9 mouse cellular contexts compared by ENCODE assay signal in genomic region chr10:69252112-69253074, GRCm38 (mm10). TPM values are rescaled to one million over a fixed set of nuclear protein-coding genes. Genes with fewer than 3 reads are reported as not detected.
DNase-seq lines count a peak whose midpoint lies in the region; ATAC-seq and TF ChIP-seq lines count a peak whose summit lies in the region.
"Had no signal": no experiment of that assay in that cellular context is flagged by ENCODE, and none has a peak within 500 bp of the region (broad histone marks: within the 10 kb centered on the region; RNA-seq: fewer than 3 reads in every experiment).

No protein-coding gene starts in this region.

- TF ChIP-seq POLR2A in limb, embryonic 14.5 days (IDR thresholded peaks at IDR 0.05; ENCODE audit: borderline replicate concordance, extremely low read depth, insufficient read depth, insufficient read length), result no peak

- ATAC-seq in forebrain, embryonic 16.5 days, result peak; percentile 26; the same call in 1 of the 2 replicates
- no peak for ATAC-seq in lung, embryonic 14.5 days (ENCODE audit: insufficient read depth)
- no peak for ATAC-seq in limb, embryonic 14.5 days (ENCODE audit: low FRiP score, low read depth)
- ATAC-seq in stomach, embryonic 14.5 days (ENCODE audit: insufficient number of reproducible peaks, insufficient read depth, low FRiP score, low read depth), result no peak
- ATAC-seq in frontal cortex, adult (ENCODE audit: low TSS enrichment), result no peak
- no peak for ATAC-seq in hindbrain, embryonic 11.5 days (ENCODE audit: low FRiP score)

- no peaks in the 10 kb centered on the region for H3K27me3 ChIP-seq in forebrain, embryonic 16.5 days (replicated peaks; ENCODE audit: control insufficient read depth, insufficient read depth, low read length)
- no peaks in the 10 kb centered on the region for H3K27me3 ChIP-seq in forebrain, embryonic 10.5 days (ENCODE audit: poor library complexity, severe bottlenecking)
- H3K27me3 ChIP-seq in lung, embryonic 14.5 days (ENCODE audit: insufficient read depth, low read length), result no peaks in the 10 kb centered on the region
- no peaks in the 10 kb centered on the region for H3K27me3 ChIP-seq in limb, embryonic 14.5 days (ENCODE audit: control insufficient read depth, insufficient read depth, low read length)
- H3K27me3 ChIP-seq in stomach, embryonic 14.5 days (ENCODE audit: control insufficient read depth, insufficient read depth, low read length), result no peaks in the 10 kb centered on the region
- H3K27me3 ChIP-seq in hindbrain, embryonic 11.5 days (ENCODE audit: control insufficient read depth, insufficient read depth, low read length), result no peaks in the 10 kb centered on the region

- H3K4me1 ChIP-seq in forebrain, embryonic 16.5 days (replicated peaks; ENCODE audit: control insufficient read depth, insufficient read depth, low read length), result 0 out of 2 replicates have a peak, but pooled peaks cover 8% of the 10 kb centered on the region
- peaks cover 33% of the 10 kb centered on the region for H3K4me1 ChIP-seq in forebrain, embryonic 10.5 days
- peaks cover 17% of the 10 kb centered on the region for H3K4me1 ChIP-seq in lung, embryonic 14.5 days (ENCODE audit: insufficient read depth)
- H3K4me1 ChIP-seq in limb, embryonic 14.5 days (ENCODE audit: control insufficient read depth, insufficient read depth, low read length), result peaks cover 28% of the 10 kb centered on the region
- H3K4me1 ChIP-seq in stomach, embryonic 14.5 days (ENCODE audit: control insufficient read depth, insufficient read depth, low read length), result peaks cover 34% of the 10 kb centered on the region
- H3K4me1 ChIP-seq in hindbrain, embryonic 11.5 days (replicated peaks; ENCODE audit: control insufficient read depth, insufficient read depth, low read length), result no peaks in the 10 kb centered on the region

- no peak overlapping the region for H3K4me2 ChIP-seq in forebrain, embryonic 16.5 days (ENCODE audit: low read length)
- H3K4me2 ChIP-seq in lung, embryonic 14.5 days, result no peak overlapping the region
- H3K4me2 ChIP-seq in limb, embryonic 14.5 days (replicated peaks; ENCODE audit: low read depth, low read length, severe bottlenecking), result no peak overlapping the region
- no peak overlapping the region for H3K4me2 ChIP-seq in stomach, embryonic 14.5 days (replicated peaks; ENCODE audit: low read depth, low read length)
- H3K4me2 ChIP-seq in hindbrain, embryonic 11.5 days (replicated peaks; ENCODE audit: low read depth, low read length), result no peak overlapping the region

- no peak overlapping the region for H3K9ac ChIP-seq in forebrain, embryonic 16.5 days (replicated peaks; ENCODE audit: low read depth, low read length)
- no peak overlapping the region for H3K9ac ChIP-seq in lung, embryonic 14.5 days
- no peak overlapping the region for H3K9ac ChIP-seq in limb, embryonic 14.5 days (ENCODE audit: low read depth, low read length, severe bottlenecking)
- H3K9ac ChIP-seq in stomach, embryonic 14.5 days (replicated peaks; ENCODE audit: low read depth, low read length), result no peak overlapping the region
- H3K9ac ChIP-seq in hindbrain, embryonic 11.5 days (ENCODE audit: low read depth, low read length), result no peak overlapping the region

- WGBS in forebrain, embryonic 16.5 days, result 86% methylated on average over 17 of the region's 17 CpGs
- WGBS in forebrain, embryonic 10.5 days, result 93% methylated on average over 17 of the region's 17 CpGs
- 84% methylated on average over 17 of the region's 17 CpGs for WGBS in lung, embryonic 14.5 days
- 78% methylated on average over 17 of the region's 17 CpGs for WGBS in limb, embryonic 14.5 days
- WGBS in stomach, embryonic 14.5 days, result 78% methylated on average over 17 of the region's 17 CpGs
- 90% methylated on average over 17 of the region's 17 CpGs for WGBS in hindbrain, embryonic 11.5 days

- H3K9me3 ChIP-seq in forebrain, embryonic 16.5 days (ENCODE audit: control insufficient read depth, low read length), result no peaks in the 10 kb centered on the region
- H3K9me3 ChIP-seq in forebrain, embryonic 10.5 days, result no peaks in the 10 kb centered on the region
- no peaks in the 10 kb centered on the region for H3K9me3 ChIP-seq in lung, embryonic 14.5 days (ENCODE audit: low read depth, low read length)
- H3K9me3 ChIP-seq in limb, embryonic 14.5 days (ENCODE audit: control insufficient read depth, low read length), result no peaks in the 10 kb centered on the region
- H3K9me3 ChIP-seq in stomach, embryonic 14.5 days (ENCODE audit: control insufficient read depth, low read depth, low read length), result no peaks in the 10 kb centered on the region
- no peaks in the 10 kb centered on the region for H3K9me3 ChIP-seq in hindbrain, embryonic 11.5 days (ENCODE audit: control insufficient read depth, low read length)

- H3K27ac ChIP-seq in forebrain, embryonic 16.5 days (ENCODE audit: low read length), result no peak overlapping the region
- no peak overlapping the region; the same call in 1 of the 2 replicates for H3K27ac ChIP-seq in forebrain, embryonic 10.5 days
- H3K27ac ChIP-seq in lung, embryonic 14.5 days (ENCODE audit: low read depth), result peak overlapping the region; percentile 75
- peak overlapping the region; percentile 70; the same call in 1 of the 2 replicates for H3K27ac ChIP-seq in limb, embryonic 14.5 days (replicated peaks; ENCODE audit: low read depth, low read length)
- peak overlapping the region; percentile 97 for H3K27ac ChIP-seq in stomach, embryonic 14.5 days (ENCODE audit: low read length)
- no peak overlapping the region for H3K27ac ChIP-seq in hindbrain, embryonic 11.5 days (ENCODE audit: low read depth, low read length)

- no peak for TF ChIP-seq CTCF in lung, embryonic 14.5 days (IDR thresholded peaks at IDR 0.05; ENCODE audit: low read depth)

- H3K4me3 ChIP-seq in forebrain, embryonic 16.5 days (replicated peaks; ENCODE audit: low read length), result no peak overlapping the region
- H3K4me3 ChIP-seq in forebrain, embryonic 10.5 days, result no peak overlapping the region
- H3K4me3 ChIP-seq in lung, embryonic 14.5 days (ENCODE audit: low read depth, low read length), result no peak overlapping the region
- H3K4me3 ChIP-seq in limb, embryonic 14.5 days (replicated peaks; ENCODE audit: low read length), result no peak overlapping the region
- H3K4me3 ChIP-seq in stomach, embryonic 14.5 days (ENCODE audit: low read depth, low read length), result no peak overlapping the region
- H3K4me3 ChIP-seq in hindbrain, embryonic 11.5 days (ENCODE audit: low read depth, low read length), result no peak overlapping the region

- no peak for DNase-seq in forebrain, embryonic 10.5 days (ENCODE audit: extremely low spot score, low spot score)
- DNase-seq in lung, embryonic 14.5 days, result no peak
- no peak for DNase-seq in lung, postnatal 36 days
- no peak for DNase-seq in limb, embryonic 14.5 days (ENCODE audit: low spot score)
- DNase-seq in hindbrain, embryonic 11.5 days (ENCODE audit: low spot score), result no peak
- DNase-seq: midbrain, embryonic 14.5 days had no signal

- H3K36me3 ChIP-seq in forebrain, embryonic 16.5 days (ENCODE audit: control insufficient read depth, insufficient read depth), result no peaks in the 10 kb centered on the region
- peaks cover 22% of the 10 kb centered on the region for H3K36me3 ChIP-seq in forebrain, embryonic 10.5 days (replicated peaks)
- H3K36me3 ChIP-seq in lung, embryonic 14.5 days (ENCODE audit: insufficient read depth), result peaks cover 12% of the 10 kb centered on the region; the same call in 1 of the 2 replicates
- peaks cover 12% of the 10 kb centered on the region for H3K36me3 ChIP-seq in limb, embryonic 14.5 days (ENCODE audit: control insufficient read depth, insufficient read depth, low read length)
- peaks cover 13% of the 10 kb centered on the region; the same call in 1 of the 2 replicates for H3K36me3 ChIP-seq in stomach, embryonic 14.5 days (ENCODE audit: control insufficient read depth, insufficient read depth, low read length)
- H3K36me3 ChIP-seq in hindbrain, embryonic 11.5 days (ENCODE audit: control insufficient read depth, insufficient read depth, low read length), result no peaks in the 10 kb centered on the region

RNA-seq across cellular contexts. Expression of gene A930033H14Rik, which starts 39.5 kb away (rescaled TPM):
- polyA plus RNA-seq in forebrain, embryonic 16.5 days (2015; fragmentation: Nextera tagmentation; extraction: Ambion mirVana), result 1.1 TPM in 2 replicates
- polyA plus RNA-seq in forebrain, embryonic 10.5 days (2016; fragmentation: Nextera tagmentation; extraction: Ambion mirVana), result 0.98 and 1.2 TPM in 2 replicates
- 1.8 and 1.9 TPM in 2 replicates for polyA plus RNA-seq in lung, embryonic 14.5 days (2014; fragmentation: Nextera tagmentation; extraction: Ambion mirVana)
- 2.9 and 4.2 TPM in 2 replicates for polyA plus RNA-seq in limb, embryonic 14.5 days (2012; rRNA removed)
- 3.1 and 3.2 TPM in 2 replicates for polyA plus RNA-seq in limb, embryonic 14.5 days (2014; fragmentation: Nextera tagmentation; extraction: Ambion mirVana)
- polyA plus RNA-seq in stomach, embryonic 14.5 days (2014; fragmentation: Nextera tagmentation; extraction: Ambion mirVana), result 3.4 and 3.5 TPM in 2 replicates
- polyA plus RNA-seq in hindbrain, embryonic 11.5 days (2014; fragmentation: Nextera tagmentation; extraction: Ambion mirVana), result 1.1 and 1.3 TPM in 2 replicates

Comparison
In these comparisons a context has a peak if more than half of its experiments do, and no peak if none do; other contexts are left out.
1. H3K27ac ChIP-seq: peak in lung, embryonic 14.5 days (single experiment), limb, embryonic 14.5 days (single experiment) and stomach, embryonic 14.5 days (single experiment); none in forebrain, embryonic 16.5 days (single experiment), forebrain, embryonic 10.5 days (single experiment) and hindbrain, embryonic 11.5 days (single experiment).